Mouse (Mus musculus) lung, embryonic 15.5 days (tissue): ENCODE data around the gene Qrich1. TPM values are rescaled to one million over a fixed set of nuclear protein-coding genes. Genes with fewer than 3 reads are reported as not detected.
A peak's percentile ranks its signal among the peaks of the same experiment; 100 is the strongest.

ENCODE experiments used
- ATAC-seq: fragments of 200-750 bp; cut with Nextera tagmentation; 2 replicates; pipeline ENCODE4 v1.8.0; 2017; ENCODE audit warnings: moderate number of reproducible peaks, borderline replicate concordance; ENCODE audit not compliant: low FRiP score, low TSS enrichment; ENCODE audit errors: extremely low read depth
- H3K27ac ChIP-seq: fragments of 300-500 bp; sonication (generic); 2 replicates; pipeline ENCODE4 v1.5.1; 2015; ENCODE audit warnings: moderate library complexity, mild to moderate bottlenecking, inconsistent platforms
- H3K27me3 ChIP-seq: fragments of 300-500 bp; sonication (generic); 2 replicates; pipeline ENCODE4 v1.6.1; 2015; ENCODE audit warnings: inconsistent platforms
- H3K36me3 ChIP-seq: fragments of 300-500 bp; sonication (generic); 2 replicates; pipeline ENCODE4 v1.6.1; 2015; ENCODE audit warnings: inconsistent platforms
- H3K4me1 ChIP-seq: fragments of 300-500 bp; sonication (generic); 2 replicates; pipeline ENCODE4 v1.6.1; 2015; ENCODE audit warnings: inconsistent platforms
- H3K4me2 ChIP-seq: fragments of 300-500 bp; sonication (generic); 2 replicates; pipeline ENCODE4 v1.6.1; 2015; ENCODE audit warnings: inconsistent platforms, mild to moderate bottlenecking, moderate library complexity
- H3K4me3 ChIP-seq: fragments of 300-500 bp; sonication (generic); 2 replicates; pipeline ENCODE4 v1.5.1; 2015; ENCODE audit warnings: mild to moderate bottlenecking, inconsistent platforms
- H3K9ac ChIP-seq: fragments of 300-500 bp; sonication (generic); 2 replicates; pipeline ENCODE4 v1.6.1; 2015; ENCODE audit warnings: inconsistent platforms
- H3K9me3 ChIP-seq: fragments of 300-500 bp; sonication (generic); 2 replicates; pipeline ENCODE4 v1.6.1; 2016; ENCODE audit warnings: inconsistent platforms
- WGBS: fragments of 180-500 bp; shearing (Covaris S2); methylation state at CpG from one replicate; pipeline ENCODE4 v1.1.7; 2015; 5-methylcytosine and 5-hydroxymethylcytosine counted together
- polyA plus RNA-seq: library from polyadenylated mRNA; unstranded; fragments of >200 nt; fragmentation: Nextera tagmentation; extraction: Ambion mirVana; gene quantifications from 2 replicates; pipeline ENCODE4 v1.2.1, GENCODE M21; 2015

Gene Qrich1
- 115 and 120 TPM in 2 replicates for polyA plus RNA-seq

DNA sequence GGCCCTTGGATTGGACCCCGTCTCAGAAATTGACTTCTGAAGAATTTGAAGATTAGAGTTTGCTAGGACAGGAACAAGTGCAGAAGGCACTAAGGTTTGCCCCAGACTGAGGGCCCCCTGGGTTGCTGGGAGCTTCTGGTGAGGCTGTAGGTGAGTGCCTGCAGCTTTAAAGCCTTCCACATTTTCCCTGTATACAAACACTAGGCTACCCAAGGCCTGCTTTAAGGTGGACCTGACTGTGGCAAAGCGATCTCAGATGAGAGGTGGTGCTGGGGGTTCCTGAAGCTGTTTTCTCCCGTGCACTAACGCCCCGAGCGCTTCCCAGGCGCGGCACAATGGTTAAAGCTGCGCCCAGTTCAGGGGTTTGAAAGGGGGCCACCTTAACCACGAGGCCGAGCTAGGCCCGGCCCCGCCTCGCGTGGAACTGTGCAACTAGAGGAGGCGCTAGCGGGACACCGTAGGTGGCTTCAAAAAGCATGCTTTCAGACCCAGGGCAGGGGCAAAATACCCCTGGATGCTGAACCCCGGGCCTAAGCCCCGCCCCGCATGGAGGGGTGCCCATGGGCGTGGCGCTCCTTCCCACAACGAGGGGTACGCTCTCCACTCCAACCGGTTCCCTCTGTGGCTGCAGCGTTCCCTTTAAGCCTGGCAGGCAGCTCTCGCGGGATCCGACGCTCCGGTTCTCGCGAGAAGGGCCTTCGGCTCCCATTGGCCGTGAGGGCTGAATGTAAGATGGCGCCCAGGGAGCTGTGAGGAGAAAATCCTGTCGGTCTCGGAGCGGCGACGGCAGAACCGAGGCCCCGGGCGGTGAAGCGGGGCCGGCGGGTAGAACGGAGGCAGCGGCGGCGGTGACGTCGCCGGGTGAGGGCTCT is at the start of gene Qrich1:
Qrich1 (plus strand) TSS at position 427 of the 872 bp plus-strand sequence.
- under 1% methylated on average over 55 of the region's 55 CpGs for WGBS
- peak; percentile 94 for ATAC-seq

DNA sequence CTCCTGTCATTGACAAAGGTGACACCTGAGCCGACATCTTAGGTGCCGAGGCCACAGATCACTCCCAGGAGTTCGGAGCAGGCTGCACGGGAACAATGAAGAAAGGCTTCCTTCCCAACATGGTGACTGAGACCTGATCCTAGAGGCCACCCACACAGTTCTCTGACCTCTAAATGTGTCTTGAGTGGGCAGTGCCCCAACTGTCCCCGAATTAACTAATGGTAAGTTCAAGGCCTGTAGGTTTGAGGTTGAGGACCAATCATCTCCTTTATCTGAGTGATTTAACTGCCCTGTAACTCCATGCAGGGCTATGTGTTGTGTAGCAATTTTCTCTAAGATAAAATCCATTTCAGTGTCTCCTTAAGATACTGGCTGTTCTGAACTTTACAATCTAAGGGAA is 47.2 kb upstream of the Qrich1 start:
- no peaks in the 10 kb centered on the region for H3K4me1 ChIP-seq
- H3K27me3 ChIP-seq: no peaks in the 10 kb centered on the region
- no peak for ATAC-seq
- no peak overlapping the region for H3K9ac ChIP-seq
- WGBS: 40% methylated on average over 5 of the region's 5 CpGs
- no peaks in the 10 kb centered on the region for H3K9me3 ChIP-seq
- no peak overlapping the region for H3K4me2 ChIP-seq
- H3K27ac ChIP-seq: no peak overlapping the region
- H3K36me3 ChIP-seq: peaks cover 23% of the 10 kb centered on the region
- no peak overlapping the region for H3K4me3 ChIP-seq

More for the DNA sequence above, at the start of gene Qrich1:
- H3K27ac ChIP-seq: peak within 1 kb of the TSS; percentile 99
- H3K4me1 ChIP-seq: peaks cover 19% of the 10 kb centered on the region; the same call in 1 of the 2 replicates
- H3K27me3 ChIP-seq: no peaks in the 10 kb centered on the region
- peak within 1 kb of the TSS; percentile 75 for H3K4me2 ChIP-seq
- H3K9me3 ChIP-seq: no peaks in the 10 kb centered on the region
- H3K36me3 ChIP-seq: peaks cover 45% of the 10 kb centered on the region
- H3K4me3 ChIP-seq: peak within 1 kb of the TSS; percentile 100
- H3K9ac ChIP-seq: peak within 1 kb of the TSS; percentile 98

DNA sequence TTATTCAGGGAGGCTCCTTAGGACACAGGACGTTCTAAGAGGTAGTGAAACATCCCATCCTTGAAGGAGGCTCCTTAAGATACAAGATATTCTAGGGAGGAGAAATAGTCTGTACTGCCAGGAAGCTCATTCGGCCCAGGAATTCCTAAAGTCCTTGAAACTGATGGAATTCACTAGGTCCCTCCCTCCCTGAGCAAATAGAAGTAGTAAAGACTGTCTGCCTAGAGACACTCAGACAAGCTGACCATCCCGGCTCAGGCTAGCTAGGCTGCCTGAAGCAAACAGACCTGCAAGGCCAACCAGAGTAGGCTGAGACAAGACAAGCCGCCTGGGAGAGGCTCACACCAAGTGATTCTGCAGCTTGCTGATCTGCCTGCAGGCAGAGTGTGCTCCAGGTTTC is 46.8 kb upstream of the Qrich1 start:
- peak; percentile 41; the same call in 1 of the 2 replicates for ATAC-seq
- peaks cover 21% of the 10 kb centered on the region for H3K36me3 ChIP-seq
- H3K4me1 ChIP-seq: no peaks in the 10 kb centered on the region
- H3K27me3 ChIP-seq: no peaks in the 10 kb centered on the region
- no peaks in the 10 kb centered on the region for H3K9me3 ChIP-seq
- no peak overlapping the region for H3K4me3 ChIP-seq
- 45% methylated on average over 4 of the region's 4 CpGs for WGBS
- H3K27ac ChIP-seq: no peak overlapping the region
- no peak overlapping the region for H3K9ac ChIP-seq
- H3K4me2 ChIP-seq: no peak overlapping the region

DNA sequence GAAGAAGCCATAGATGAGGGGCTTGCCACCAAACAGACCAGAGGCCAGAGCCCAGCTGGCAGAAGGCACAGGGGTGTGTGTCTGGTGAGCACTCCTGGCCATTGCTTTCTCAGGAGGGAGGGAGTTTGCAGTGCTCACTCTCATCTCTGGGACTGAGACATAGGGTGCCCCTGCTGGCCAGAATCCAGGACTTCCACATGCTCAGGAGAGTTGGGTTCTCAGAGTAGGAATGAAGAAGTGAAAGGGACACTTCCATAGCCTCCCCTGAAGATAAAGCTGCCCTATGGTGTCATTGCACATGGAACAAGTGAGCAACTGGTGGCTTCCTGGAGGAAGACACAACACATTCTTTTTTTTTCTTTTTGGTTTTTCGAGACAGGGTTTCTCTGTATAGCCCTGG is 42.1 kb upstream of the Qrich1 start:
- ATAC-seq: no peak
- Histone ChIP-seq H3K27ac (no peak overlapping the region), H3K4me3 (no peak overlapping the region), H3K36me3 (no peaks in the 10 kb centered on the region), H3K9ac (no peak overlapping the region), H3K4me2 (no peak overlapping the region), H3K9me3 (no peaks in the 10 kb centered on the region), H3K27me3 (no peaks in the 10 kb centered on the region), H3K4me1 (peaks cover 11% of the 10 kb centered on the region)
- 69% methylated on average over 1 of the region's 1 CpGs for WGBS

DNA sequence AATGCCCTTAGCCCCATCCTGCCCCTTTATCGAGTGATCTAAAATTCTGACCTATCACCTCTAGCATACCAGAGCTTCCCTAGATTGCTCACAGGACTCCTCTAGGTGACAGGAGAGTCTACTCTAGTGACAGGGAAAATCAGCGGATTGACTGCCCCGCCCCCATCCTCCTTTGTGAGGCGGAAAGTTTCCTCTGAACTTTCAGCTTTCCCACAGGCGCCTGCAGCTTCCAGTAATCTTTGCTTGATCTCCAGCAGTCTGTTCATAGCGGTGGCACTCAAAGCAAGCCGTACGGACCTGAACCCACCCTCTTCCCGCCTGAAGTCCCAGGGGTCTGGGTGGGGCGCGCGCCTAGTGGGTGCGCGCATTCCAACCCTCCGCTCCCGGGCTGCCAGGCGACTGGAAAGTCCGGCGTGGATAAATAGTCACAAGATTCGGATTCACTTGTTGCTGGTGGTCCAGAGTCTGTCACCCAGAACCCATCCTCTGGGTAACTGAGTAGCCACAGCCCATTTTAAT is 37.9 kb upstream of the Qrich1 start:
- Histone ChIP-seq H3K27me3 (no peaks in the 10 kb centered on the region), H3K9ac (peak overlapping the region; percentile 39), H3K4me2 (peak overlapping the region; percentile 86), H3K4me1 (peaks cover 22% of the 10 kb centered on the region), H3K36me3 (peaks cover 24% of the 10 kb centered on the region), H3K9me3 (no peaks in the 10 kb centered on the region), H3K27ac (peak overlapping the region; percentile 95), H3K4me3 (peak overlapping the region; percentile 43)
- peak; percentile 86 for ATAC-seq
- WGBS: under 1% methylated on average over 20 of the region's 20 CpGs

DNA sequence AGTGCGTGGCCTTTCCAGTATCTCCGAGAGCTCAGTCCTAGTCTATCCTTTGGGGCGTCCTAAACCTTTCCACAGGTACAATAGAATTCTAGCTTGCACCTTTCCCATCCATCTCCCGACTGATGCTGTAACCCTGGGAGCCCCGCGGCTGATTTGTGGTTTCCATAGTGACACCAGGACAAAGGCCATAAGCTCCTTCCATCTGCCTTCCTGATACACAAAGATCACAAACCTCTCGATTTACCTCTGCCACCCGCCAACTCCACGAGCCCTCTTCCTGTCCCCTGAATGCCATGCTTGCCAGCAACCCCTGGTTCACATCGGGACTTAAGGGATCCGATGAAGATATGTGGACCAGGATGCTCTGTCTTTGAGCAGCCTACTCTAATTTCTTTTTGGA is 37.4 kb upstream of the Qrich1 start:
- no peaks in the 10 kb centered on the region for H3K27me3 ChIP-seq
- no peaks in the 10 kb centered on the region for H3K9me3 ChIP-seq
- H3K36me3 ChIP-seq: peaks cover 30% of the 10 kb centered on the region
- 0 out of 2 replicates have a peak, but pooled peaks have one; percentile 2 for ATAC-seq
- WGBS: 32% methylated on average over 11 of the region's 11 CpGs
- H3K4me2 ChIP-seq: peak overlapping the region; percentile 86
- H3K4me3 ChIP-seq: peak overlapping the region; percentile 43
- no peak overlapping the region for H3K9ac ChIP-seq
- peaks cover 22% of the 10 kb centered on the region for H3K4me1 ChIP-seq
- H3K27ac ChIP-seq: peak overlapping the region; percentile 95

GRCm38 (mm10) chr9:108479721-108480351 is 36.8 kb upstream of the Qrich1 start, which contains the start of gene Lamb2:
Gene Lamb2, plus strand, starts transcription at chr9:108479736.
- Histone ChIP-seq H3K27me3 (no peaks in the 10 kb centered on the region), H3K9ac (peak within 1 kb of the TSS; percentile 65), H3K4me2 (peak within 1 kb of the TSS; percentile 86), H3K4me1 (peaks cover 22% of the 10 kb centered on the region), H3K4me3 (peak within 1 kb of the TSS; percentile 59), H3K27ac (peak within 1 kb of the TSS; percentile 95), H3K9me3 (no peaks in the 10 kb centered on the region), H3K36me3 (peaks cover 35% of the 10 kb centered on the region)
- 4% methylated on average over 10 of the region's 10 CpGs for WGBS
- ATAC-seq: peak; percentile 60

DNA sequence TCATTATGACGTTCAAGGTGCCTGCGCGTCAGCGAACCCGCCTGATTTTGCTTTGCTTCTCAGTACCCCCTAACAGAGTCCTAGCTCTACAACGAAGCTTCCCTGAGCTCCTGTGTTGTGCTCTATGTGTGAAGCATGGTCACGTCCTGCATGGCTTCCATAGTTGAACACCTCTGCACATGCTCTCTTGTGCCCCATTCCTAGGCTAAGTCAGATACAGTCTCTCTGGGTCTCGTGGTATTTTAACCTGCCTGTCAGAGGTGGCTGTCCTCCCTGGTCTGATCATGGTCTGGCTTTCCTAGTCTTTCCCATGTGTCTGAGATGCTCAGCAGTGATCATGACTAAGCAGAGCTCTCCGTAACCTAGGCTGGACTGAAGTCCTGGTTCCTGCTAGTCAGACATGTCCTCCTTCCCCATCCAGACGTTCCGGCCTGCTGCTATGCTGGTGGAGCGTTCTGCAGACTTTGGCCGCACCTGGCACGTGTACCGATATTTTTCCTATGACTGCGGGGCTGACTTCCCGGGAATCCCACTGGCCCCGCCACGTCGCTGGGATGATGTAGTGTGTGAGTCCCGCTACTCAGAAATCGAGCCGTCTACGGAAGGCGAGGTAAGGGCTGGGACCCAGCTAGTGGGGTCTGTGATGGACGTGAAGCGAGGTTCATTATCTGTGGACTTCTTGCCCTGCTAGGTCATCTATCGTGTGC is 35.6 kb upstream of the Qrich1 start:
- Histone ChIP-seq H3K4me3 (peak overlapping the region; percentile 59), H3K4me2 (peak overlapping the region; percentile 86), H3K9ac (peak overlapping the region; percentile 65; the same call in 1 of the 2 replicates), H3K9me3 (no peaks in the 10 kb centered on the region), H3K27ac (no peak overlapping the region), H3K27me3 (no peaks in the 10 kb centered on the region), H3K4me1 (peaks cover 22% of the 10 kb centered on the region), H3K36me3 (peaks cover 46% of the 10 kb centered on the region)
- ATAC-seq: no peak
- 88% methylated on average over 28 of the region's 28 CpGs for WGBS

GRCm38 (mm10) chr9:108481520-108482210 is 34.9 kb upstream of the Qrich1 start:
- no peaks in the 10 kb centered on the region for H3K9me3 ChIP-seq
- H3K27me3 ChIP-seq: no peaks in the 10 kb centered on the region
- H3K9ac ChIP-seq: no peak overlapping the region
- no peak overlapping the region for H3K4me3 ChIP-seq
- peaks cover 53% of the 10 kb centered on the region for H3K36me3 ChIP-seq
- ATAC-seq: no peak
- no peak overlapping the region for H3K4me2 ChIP-seq
- H3K4me1 ChIP-seq: peaks cover 22% of the 10 kb centered on the region
- H3K27ac ChIP-seq: no peak overlapping the region
- WGBS: 84% methylated on average over 19 of the region's 19 CpGs

GRCm38 (mm10) chr9:108483051-108483790 is 33.4 kb upstream of the Qrich1 start:
- 93% methylated on average over 18 of the region's 18 CpGs for WGBS
- no peak overlapping the region for H3K9ac ChIP-seq
- ATAC-seq: no peak

More at GRCm38 (mm10) chr9:108483051-108483790, 33.4 kb upstream of the Qrich1 start:
- Histone ChIP-seq H3K4me3 (no peak overlapping the region), H3K4me2 (no peak overlapping the region), H3K27me3 (no peaks in the 10 kb centered on the region), H3K4me1 (peaks cover 18% of the 10 kb centered on the region), H3K27ac (no peak overlapping the region), H3K36me3 (peaks cover 69% of the 10 kb centered on the region), H3K9me3 (no peaks in the 10 kb centered on the region)
